Mouse (Mus musculus) kidney, adult 2 months (tissue): ENCODE results near the gene Aanat. TPM values are rescaled to one million over a fixed set of nuclear protein-coding genes. Genes with fewer than 3 reads are reported as not detected.

ENCODE experiments used
- DNase-seq: peaks from one replicate; pipeline ENCODE4 v3.0.0; 2021
- H3K27ac ChIP-seq: fragments of 200-500 bp; 2 replicates; pipeline ENCODE4 v1.5.1; 2012; ENCODE audit warnings: low read depth, low read length, control low read depth, inconsistent platforms; ENCODE audit not compliant: insufficient read depth
- H3K27me3 ChIP-seq: fragments of 200-500 bp; replicated peaks from 2 replicates; pipeline ENCODE4 v1.6.1; 2012; ENCODE audit warnings: mild to moderate bottlenecking, moderate library complexity, low read length, inconsistent platforms; ENCODE audit not compliant: control insufficient read depth, insufficient read depth
- H3K36me3 ChIP-seq: fragments of 200-500 bp; 2 replicates; pipeline ENCODE4 v1.6.1; 2012; ENCODE audit warnings: mild to moderate bottlenecking, moderate library complexity, low read length, inconsistent platforms; ENCODE audit not compliant: control insufficient read depth, insufficient read depth
- H3K4me1 ChIP-seq: fragments of 200-500 bp; 2 replicates; pipeline ENCODE4 v1.6.1; 2011; ENCODE audit warnings: low read length; ENCODE audit not compliant: control insufficient read depth, insufficient read depth
- H3K4me3 ChIP-seq: fragments of 200-500 bp; 2 replicates; pipeline ENCODE4 v1.5.1; 2011; ENCODE audit warnings: mild to moderate bottlenecking, low read depth, low read length, control low read depth; ENCODE audit not compliant: insufficient read depth
- CTCF ChIP-seq: fragments of 200-500 bp; conservative IDR thresholded peaks from 2 replicates; pipeline ENCODE4 v1.5.1; 2011; ENCODE audit warnings: low read depth, mild to moderate bottlenecking, control low read depth, low read length, moderate library complexity, mixed read lengths; ENCODE audit not compliant: insufficient read depth, insufficient read length
- POLR2A ChIP-seq: fragments of 200-500 bp; IDR thresholded peaks from one replicate; pipeline ENCODE4 v1.6.1; 2011; ENCODE audit warnings: low read depth, low read length, control low read depth
- WGBS: fragments of 180-500 bp; shearing (Covaris S2); methylation state at CpG from one replicate; pipeline ENCODE4 v1.1.7; 2018; 5-methylcytosine and 5-hydroxymethylcytosine counted together
- polyA plus RNA-seq: library from polyadenylated mRNA; depleted of rRNA; stranded (reverse); fragments of >200 nt; gene quantifications from 2 replicates; pipeline ENCODE4 v1.2.3, GENCODE M21; 2012

The Aanat gene
- polyA plus RNA-seq, 1 experiment, result not detected

DNA sequence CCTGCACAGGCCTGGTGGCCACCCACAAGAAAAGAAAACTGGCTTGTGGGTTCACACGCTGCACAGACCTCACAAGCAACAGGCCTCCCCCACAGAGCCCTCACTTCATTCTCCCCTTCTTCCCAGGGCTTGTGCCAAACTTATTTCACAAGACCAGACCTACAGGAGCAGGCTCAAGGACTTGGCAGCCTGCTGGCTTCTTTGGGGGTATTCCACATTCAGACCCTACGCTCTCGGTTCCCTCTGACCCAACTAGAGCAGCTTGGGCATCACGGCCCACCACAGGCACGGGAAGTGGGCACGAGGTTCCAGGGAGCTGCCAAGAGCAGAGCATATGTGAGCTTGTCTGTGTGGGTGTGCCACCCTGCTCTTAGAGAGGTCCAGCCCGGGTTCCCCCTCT is 31.4 kb downstream of the Aanat start:
- H3K27me3 ChIP-seq, result no peaks in the 10 kb centered on the region
- DNase-seq, result no peak
- H3K4me1 ChIP-seq, result peaks cover 45% of the 10 kb centered on the region
- 80% methylated on average over 7 of the region's 7 CpGs for WGBS
- H3K27ac ChIP-seq, result no peak overlapping the region
- H3K36me3 ChIP-seq, result no peaks in the 10 kb centered on the region
- H3K4me3 ChIP-seq, result no peak overlapping the region
- TF ChIP-seq CTCF (no peak), POLR2A (no peak)

DNA sequence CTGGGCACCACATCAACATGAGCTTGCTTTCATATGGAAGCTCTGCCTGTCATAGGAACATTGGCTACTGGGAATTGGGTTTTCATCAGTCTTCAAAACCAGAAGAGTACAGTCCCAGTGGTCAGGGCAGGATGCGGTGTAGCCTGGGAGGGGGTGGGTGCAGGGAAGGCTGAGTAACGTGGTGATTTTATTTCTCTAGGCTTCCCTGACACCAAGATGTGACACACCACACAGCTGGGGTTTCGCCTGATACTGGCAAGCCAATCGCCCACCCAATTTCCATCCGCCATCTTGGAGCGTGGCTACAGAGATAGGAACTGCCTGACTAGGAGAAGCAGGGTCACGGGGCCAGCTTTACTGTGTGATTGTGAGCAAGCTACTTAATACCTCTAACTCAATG is 32.4 kb downstream of the Aanat start:
- DNase-seq, result no peak
- Histone ChIP-seq H3K36me3 (no peaks in the 10 kb centered on the region), H3K27me3 (no peaks in the 10 kb centered on the region), H3K4me1 (peaks cover 52% of the 10 kb centered on the region), H3K27ac (0 out of 2 replicates have a peak overlapping the region, but pooled peaks have one; percentile 5), H3K4me3 (no peak overlapping the region)
- no peak for TF ChIP-seq POLR2A
- TF ChIP-seq CTCF, result no peak
- 91% methylated on average over 7 of the region's 7 CpGs for WGBS

DNA sequence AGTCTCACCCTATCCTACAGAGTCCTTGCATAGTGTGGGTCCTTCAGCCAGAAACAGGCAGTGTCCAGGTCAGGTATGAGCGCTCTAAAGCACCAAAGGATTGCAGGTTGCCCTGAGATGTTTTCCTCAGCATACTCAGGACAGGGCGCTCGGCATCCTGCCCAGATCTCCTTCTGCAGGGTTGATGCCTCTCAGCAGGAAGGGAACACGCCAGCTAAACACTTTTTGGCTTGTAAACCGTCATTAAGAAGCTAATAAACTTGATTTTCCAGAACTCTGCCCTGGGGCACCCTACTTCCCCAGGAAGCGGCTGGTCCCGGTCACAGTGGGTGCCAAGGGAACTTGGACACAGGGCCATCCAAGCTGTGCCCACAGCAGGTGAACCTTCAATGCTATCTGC is 32.9 kb downstream of the Aanat start:
- no peaks in the 10 kb centered on the region for H3K27me3 ChIP-seq
- peaks cover 52% of the 10 kb centered on the region for H3K4me1 ChIP-seq
- H3K36me3 ChIP-seq, result no peaks in the 10 kb centered on the region
- 39% methylated on average over 7 of the region's 7 CpGs for WGBS
- H3K27ac ChIP-seq, result peak overlapping the region; percentile 24; the same call in 1 of the 2 replicates
- H3K4me3 ChIP-seq, result no peak overlapping the region
- peak; percentile 81 for DNase-seq
- no peak for TF ChIP-seq CTCF
- no peak for TF ChIP-seq POLR2A

DNA sequence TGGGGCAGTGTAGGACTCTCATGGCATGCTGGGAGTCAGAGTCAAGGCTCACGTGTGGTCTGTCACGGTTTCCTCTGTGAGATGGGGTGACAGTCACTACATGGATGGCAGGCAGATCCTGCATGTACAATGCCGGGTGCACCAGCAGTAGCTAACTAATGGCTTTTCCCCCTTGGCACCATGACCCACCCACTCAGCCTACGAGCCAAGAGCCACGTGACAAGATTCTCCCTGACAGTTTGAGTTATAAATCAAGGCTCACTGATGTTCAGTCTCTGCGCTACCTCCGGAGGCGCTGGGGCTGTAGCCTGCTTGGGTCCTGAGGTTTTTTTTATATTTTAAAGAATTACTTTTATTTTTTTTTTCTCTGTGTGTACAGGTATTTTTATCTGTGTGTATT is 33.3 kb downstream of the Aanat start:
- H3K27me3 ChIP-seq, result no peaks in the 10 kb centered on the region
- H3K36me3 ChIP-seq, result no peaks in the 10 kb centered on the region
- peak overlapping the region; percentile 24; the same call in 1 of the 2 replicates for H3K27ac ChIP-seq
- H3K4me3 ChIP-seq, result no peak overlapping the region
- peak; percentile 46 for DNase-seq
- WGBS, result 41% methylated on average over 8 of the region's 8 CpGs
- H3K4me1 ChIP-seq, result peaks cover 52% of the 10 kb centered on the region
- TF ChIP-seq CTCF (no peak), POLR2A (no peak)

DNA sequence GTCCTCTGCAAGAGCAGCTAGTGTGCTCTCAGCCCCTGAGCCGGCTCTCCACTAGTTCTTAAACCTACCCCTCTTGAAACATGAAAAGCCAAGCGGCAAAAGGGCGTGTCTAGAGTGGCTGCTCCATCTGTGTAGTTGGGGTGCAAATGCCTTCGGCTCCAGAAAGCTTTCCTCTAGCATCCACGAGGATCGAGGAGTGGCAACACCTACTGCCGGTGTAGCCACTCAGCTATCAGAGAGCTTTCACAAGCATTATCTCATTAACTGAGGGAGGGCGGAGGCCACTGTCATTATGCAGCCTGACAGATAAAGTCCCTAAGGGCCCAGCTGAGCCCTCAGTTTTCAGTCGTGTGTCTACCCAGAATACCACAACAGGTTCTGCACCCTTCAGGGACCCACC is 33.8 kb downstream of the Aanat start:
- H3K27ac ChIP-seq, result no peak overlapping the region
- WGBS, result 67% methylated on average over 9 of the region's 9 CpGs

DNA sequence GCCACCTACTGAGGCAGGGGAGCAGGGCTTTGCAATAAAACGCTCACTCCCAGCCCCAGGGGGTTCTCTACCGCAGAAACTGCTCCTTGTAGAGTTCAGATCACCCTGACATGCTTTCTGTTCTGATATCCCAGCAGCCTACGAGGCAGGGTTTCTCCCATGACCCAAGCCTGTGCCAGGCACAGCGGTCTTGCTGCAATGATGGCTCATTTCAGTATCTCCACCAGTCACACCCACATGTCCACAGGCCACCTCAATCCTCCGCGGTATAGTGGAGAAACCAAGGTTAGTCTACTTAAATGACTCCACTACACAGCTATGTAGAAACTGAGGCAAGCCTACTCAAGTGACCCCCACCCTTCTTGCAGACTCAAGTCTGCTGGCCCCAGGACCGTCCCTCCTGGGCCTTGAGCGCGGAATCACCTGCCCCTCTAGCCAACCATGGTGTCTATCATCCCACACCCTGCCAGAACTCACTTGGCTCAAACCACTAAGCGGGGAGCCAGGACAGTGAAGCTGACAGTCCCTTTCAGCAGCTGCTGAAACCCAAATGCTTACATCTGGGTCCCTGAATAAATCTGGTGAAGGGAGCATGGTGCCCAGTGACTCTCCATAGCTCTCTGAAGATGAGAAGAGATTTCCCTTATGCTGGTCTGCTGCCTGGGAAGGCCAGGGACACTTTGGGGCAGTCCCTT is 34.5 kb downstream of the Aanat start:
- Histone ChIP-seq H3K36me3 (no peaks in the 10 kb centered on the region), H3K4me3 (no peak overlapping the region), H3K27me3 (no peaks in the 10 kb centered on the region), H3K27ac (no peak overlapping the region), H3K4me1 (peaks cover 48% of the 10 kb centered on the region)
- DNase-seq, result no peak
- WGBS, result 81% methylated on average over 10 of the region's 10 CpGs
- TF ChIP-seq POLR2A (no peak), CTCF (no peak)

More for the DNA sequence above, 33.8 kb downstream of the Aanat start:
- Histone ChIP-seq H3K36me3 (no peaks in the 10 kb centered on the region), H3K27me3 (no peaks in the 10 kb centered on the region), H3K4me3 (no peak overlapping the region), H3K4me1 (peaks cover 50% of the 10 kb centered on the region)
- TF ChIP-seq POLR2A (no peak), CTCF (no peak)
- no peak for DNase-seq

DNA sequence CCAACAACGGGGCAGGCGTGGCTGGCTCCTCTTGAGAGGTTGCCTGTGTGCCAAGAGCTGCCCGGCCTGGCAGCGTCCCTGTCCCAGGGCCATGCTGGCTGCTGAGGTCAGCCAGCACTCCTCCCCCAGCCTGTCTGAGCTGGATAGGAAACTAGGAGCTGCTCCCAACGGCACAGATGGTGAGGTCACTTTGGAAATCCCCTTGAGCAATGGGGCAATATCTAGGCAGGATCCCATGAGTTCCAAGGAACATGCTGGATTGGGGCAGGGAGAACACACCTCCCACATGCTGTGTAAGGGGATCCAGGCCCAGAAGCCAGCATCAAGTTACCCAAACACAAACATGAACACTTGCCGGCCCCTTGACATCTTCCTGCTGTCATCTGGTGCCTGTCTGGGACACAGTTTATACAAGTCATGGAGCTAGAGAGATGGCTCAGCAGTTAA is 35.0 kb downstream of the Aanat start:
- no peak overlapping the region for H3K27ac ChIP-seq
- peak; percentile 92 for DNase-seq
- no peak for TF ChIP-seq POLR2A
- no peaks in the 10 kb centered on the region for H3K36me3 ChIP-seq
- WGBS, result 5% methylated on average over 6 of the region's 6 CpGs
- H3K4me3 ChIP-seq, result no peak overlapping the region
- H3K4me1 ChIP-seq, result peaks cover 46% of the 10 kb centered on the region
- H3K27me3 ChIP-seq, result no peaks in the 10 kb centered on the region
